Mouse (Mus musculus): ENCODE results near the gene Rps8.

DNA sequence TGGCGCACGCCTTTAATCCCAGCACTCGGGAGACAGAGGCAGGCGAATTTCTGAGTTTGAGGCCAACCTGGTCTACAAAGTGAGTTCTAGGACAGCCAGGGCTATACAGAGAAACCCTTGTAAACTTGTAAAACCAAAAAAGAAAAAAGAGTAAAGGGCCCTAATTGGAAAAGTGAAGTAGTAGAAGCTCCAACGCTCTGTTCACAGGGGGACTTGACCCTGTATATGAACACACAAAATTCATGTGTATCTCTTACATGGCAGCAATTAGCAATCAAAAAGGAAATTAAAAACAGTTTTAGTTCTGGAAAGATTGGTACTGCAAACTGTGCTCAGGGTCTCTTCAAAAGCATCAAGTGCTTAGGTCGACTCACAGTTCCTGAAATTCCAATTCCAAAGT is 329 bp upstream of the Rps8 start:
- TF ChIP-seq TAL1 (IDR thresholded peaks at IDR 0.05; ENCODE audit: low read length) (no peak), GATA1 (IDR thresholded peaks at IDR 0.05; ENCODE audit: low read length) (no peak)

Data from erythroblast, embryonic 14.5 days (primary cell).